Mouse (Mus musculus): ENCODE measurements around the gene Grn. TPM values are rescaled to one million over a fixed set of nuclear protein-coding genes. Genes with fewer than 3 reads are reported as not detected.

Gene Grn
- polyA plus RNA-seq, 1 experiment, result 79.1 TPM

DNA sequence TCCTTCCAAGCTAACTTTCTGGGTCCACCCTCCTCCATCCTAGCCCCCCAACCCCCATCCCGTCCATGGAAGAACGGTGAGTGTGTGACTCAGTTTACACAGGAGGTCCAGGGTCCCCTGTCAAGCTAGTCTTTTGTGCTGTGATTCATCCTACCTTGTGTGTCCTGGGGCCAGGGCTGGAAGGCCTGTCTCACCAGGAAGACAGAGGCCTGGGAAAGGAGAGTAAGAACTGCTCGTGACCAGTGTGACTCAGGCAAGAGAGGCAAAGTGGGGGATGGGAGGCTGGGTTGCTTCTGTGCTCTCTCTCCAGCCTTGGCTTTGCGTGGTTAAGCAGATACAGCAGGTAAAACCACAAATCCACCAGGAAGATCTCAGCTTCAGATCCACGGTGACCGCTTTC lies 5.4 kb upstream of the Grn start:
- H3K79me2 ChIP-seq (ENCODE audit: control insufficient read depth, insufficient read depth), result no peaks in the 10 kb centered on the region
- no peak overlapping the region for H3K4me3 ChIP-seq (ENCODE audit: insufficient read depth, poor library complexity, severe bottlenecking)
- H3K36me3 ChIP-seq (ENCODE audit: control insufficient read depth, insufficient read depth), result no peaks in the 10 kb centered on the region
- H3K27me3 ChIP-seq (ENCODE audit: control insufficient read depth, insufficient read depth, insufficient read length), result peaks cover 9% of the 10 kb centered on the region
- TF ChIP-seq FOSL1 (IDR thresholded peaks at IDR 0.05; ENCODE audit: insufficient read depth, low read length, poor library complexity, severe bottlenecking), result no peak
- no peak for TF ChIP-seq CTCF (IDR thresholded peaks at IDR 0.05; ENCODE audit: control insufficient read depth, insufficient read depth, insufficient read length)
- no peak overlapping the region for H3ac ChIP-seq (ENCODE audit: control insufficient read depth, insufficient read length, low read depth)
- no peaks in the 10 kb centered on the region for H3K79me3 ChIP-seq (ENCODE audit: low read depth)

- H3K79me3 ChIP-seq (ENCODE audit: low read depth), result no peaks in the 10 kb centered on the region
- H3K79me2 ChIP-seq (ENCODE audit: control insufficient read depth, insufficient read depth), result peaks cover under 1% of the 10 kb centered on the region
- TF ChIP-seq FOSL1 (IDR thresholded peaks at IDR 0.05; ENCODE audit: insufficient read depth, low read length, poor library complexity, severe bottlenecking), result no peak
- TF ChIP-seq CEBPB (IDR thresholded peaks at IDR 0.05; ENCODE audit: low read depth), result no peak
- no peak for TF ChIP-seq MAX (IDR thresholded peaks at IDR 0.05)
- no peak for TF ChIP-seq USF1 (IDR thresholded peaks at IDR 0.05; ENCODE audit: low read depth)
- TF ChIP-seq MYOG (IDR thresholded peaks at IDR 0.05; ENCODE audit: control insufficient read depth, extremely low read depth, insufficient read length), result no peak
- no peak for TF ChIP-seq MYOD1 (IDR thresholded peaks at IDR 0.05; ENCODE audit: control insufficient read depth, insufficient read length, low read depth)
- no peak for TF ChIP-seq CTCF (IDR thresholded peaks at IDR 0.05; ENCODE audit: control insufficient read depth, insufficient read depth, insufficient read length)
- H3ac ChIP-seq (ENCODE audit: control insufficient read depth, insufficient read length, low read depth), result no peak overlapping the region
- H3K27me3 ChIP-seq (ENCODE audit: control insufficient read depth, insufficient read depth, insufficient read length), result peaks cover 9% of the 10 kb centered on the region
- no peaks in the 10 kb centered on the region for H3K36me3 ChIP-seq (ENCODE audit: control insufficient read depth, insufficient read depth)
- H3K4me3 ChIP-seq (ENCODE audit: insufficient read depth, poor library complexity, severe bottlenecking), result no peak overlapping the region
These were observed 4.4 kb upstream of the Grn start for GRCm38 (mm10) chr11:102425555-102426316.

DNA sequence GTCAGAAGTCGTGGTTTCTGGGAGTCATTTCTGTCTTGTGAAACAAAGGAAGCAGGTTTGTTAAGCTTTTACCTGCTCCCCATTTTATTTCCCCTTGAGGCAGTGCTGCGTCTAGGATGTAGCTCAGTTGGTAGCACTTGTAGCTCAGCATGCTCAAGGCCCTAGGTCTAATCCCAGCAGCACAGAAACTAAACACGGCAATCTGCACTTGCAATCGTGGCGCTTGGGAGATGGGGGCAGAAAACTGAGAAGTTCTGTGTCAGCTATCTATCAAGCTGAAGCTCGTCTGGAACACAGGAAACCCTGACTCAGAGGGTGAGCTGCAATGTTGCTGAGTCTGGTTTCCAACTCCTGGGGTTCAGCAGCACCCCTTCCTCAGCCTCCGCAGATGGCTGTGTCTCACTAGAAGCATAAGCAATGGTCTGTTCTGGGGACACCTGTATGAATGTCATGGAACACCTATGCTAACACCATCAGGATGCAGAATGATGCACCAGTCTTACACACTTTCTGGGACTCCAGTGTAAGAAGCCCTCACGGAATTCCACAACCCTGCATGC lies 1.1 kb upstream of the Grn start:
- Histone ChIP-seq H3K4me3 (ENCODE audit: insufficient read depth, poor library complexity, severe bottlenecking) (no peak overlapping the region), H3K27me3 (ENCODE audit: control insufficient read depth, insufficient read depth, insufficient read length) (no peaks in the 10 kb centered on the region), H3K36me3 (ENCODE audit: control insufficient read depth, insufficient read depth) (peaks cover 3% of the 10 kb centered on the region), H3K79me2 (ENCODE audit: control insufficient read depth, insufficient read depth) (peaks cover 8% of the 10 kb centered on the region), H3K79me3 (ENCODE audit: low read depth) (no peaks in the 10 kb centered on the region), H3ac (ENCODE audit: control insufficient read depth, insufficient read length, low read depth) (no peak overlapping the region)
- no peak for TF ChIP-seq CEBPB (IDR thresholded peaks at IDR 0.05; ENCODE audit: low read depth)
- no peak for TF ChIP-seq MAX (IDR thresholded peaks at IDR 0.05)
- TF ChIP-seq USF1 (IDR thresholded peaks at IDR 0.05; ENCODE audit: low read depth), result no peak
- TF ChIP-seq MYOD1 (IDR thresholded peaks at IDR 0.05; ENCODE audit: control insufficient read depth, insufficient read length, low read depth), result no peak
- no peak for TF ChIP-seq CTCF (IDR thresholded peaks at IDR 0.05; ENCODE audit: control insufficient read depth, insufficient read depth, insufficient read length)
- TF ChIP-seq FOSL1 (IDR thresholded peaks at IDR 0.05; ENCODE audit: insufficient read depth, low read length, poor library complexity, severe bottlenecking), result no peak
- TF ChIP-seq MYOG (IDR thresholded peaks at IDR 0.05; ENCODE audit: control insufficient read depth, extremely low read depth, insufficient read length), result no peak

GRCm38 (mm10) chr11:102429551-102429950 lies 564 bp upstream of the Grn start:
- H3K79me2 ChIP-seq (ENCODE audit: control insufficient read depth, insufficient read depth), result peaks cover 8% of the 10 kb centered on the region
- H3K27me3 ChIP-seq (ENCODE audit: control insufficient read depth, insufficient read depth, insufficient read length), result no peaks in the 10 kb centered on the region
- peak overlapping the region; percentile 15 for H3K4me3 ChIP-seq (ENCODE audit: insufficient read depth, poor library complexity, severe bottlenecking)
- peaks cover 7% of the 10 kb centered on the region for H3K36me3 ChIP-seq (ENCODE audit: control insufficient read depth, insufficient read depth)
- no peak overlapping the region for H3ac ChIP-seq (ENCODE audit: control insufficient read depth, insufficient read length, low read depth)
- TF ChIP-seq MYOD1 (IDR thresholded peaks at IDR 0.05; ENCODE audit: control insufficient read depth, insufficient read length, low read depth) (no peak), USF1 (IDR thresholded peaks at IDR 0.05; ENCODE audit: low read depth) (no peak), CTCF (IDR thresholded peaks at IDR 0.05; ENCODE audit: control insufficient read depth, insufficient read depth, insufficient read length) (no peak), FOSL1 (IDR thresholded peaks at IDR 0.05; ENCODE audit: insufficient read depth, low read length, poor library complexity, severe bottlenecking) (no peak), MYOG (IDR thresholded peaks at IDR 0.05; ENCODE audit: control insufficient read depth, extremely low read depth, insufficient read length) (no peak), MAX (IDR thresholded peaks at IDR 0.05) (no peak), CEBPB (IDR thresholded peaks at IDR 0.05; ENCODE audit: low read depth) (no peak)
- H3K79me3 ChIP-seq (ENCODE audit: low read depth), result no peaks in the 10 kb centered on the region

DNA sequence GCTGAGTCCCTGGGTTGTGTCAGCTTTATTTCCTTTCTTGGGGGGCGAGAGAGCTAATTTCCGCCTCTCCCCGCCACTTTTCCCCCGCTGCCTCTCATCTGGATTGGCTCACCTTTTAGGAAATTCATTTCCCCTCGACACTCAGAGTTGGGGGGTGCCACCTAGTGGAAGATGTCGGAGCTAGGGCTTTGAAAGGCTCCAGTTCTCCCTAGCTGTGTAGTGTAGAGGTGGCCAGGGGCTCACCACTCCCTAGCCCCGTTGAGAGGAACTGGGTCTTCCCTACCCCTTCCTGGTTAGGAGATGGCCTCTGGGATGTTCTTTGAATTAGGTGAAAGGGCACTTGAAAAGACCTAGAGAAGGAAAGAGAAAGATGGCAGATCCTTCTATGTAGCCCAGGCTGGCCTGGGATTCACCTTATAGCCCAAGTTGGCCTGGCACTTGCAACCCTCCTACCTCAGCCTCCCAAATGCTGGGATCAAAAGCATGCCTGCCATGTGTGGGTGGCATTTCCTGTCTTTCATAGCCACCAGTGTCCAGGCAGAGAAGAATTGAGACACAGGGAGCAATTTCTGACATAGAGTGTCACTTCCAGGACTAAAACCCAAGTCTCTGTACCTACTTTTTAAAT lies 1.0 kb downstream of the Grn start:
- H3K79me3 ChIP-seq (ENCODE audit: low read depth), result no peaks in the 10 kb centered on the region
- peak overlapping the region; percentile 72 for H3K4me3 ChIP-seq (ENCODE audit: insufficient read depth, poor library complexity, severe bottlenecking)
- peaks cover 8% of the 10 kb centered on the region for H3K79me2 ChIP-seq (ENCODE audit: control insufficient read depth, insufficient read depth)
- TF ChIP-seq CEBPB (IDR thresholded peaks at IDR 0.05; ENCODE audit: low read depth) (no peak), CTCF (IDR thresholded peaks at IDR 0.05; ENCODE audit: control insufficient read depth, insufficient read depth, insufficient read length) (peak; percentile 48)
- peak overlapping the region; percentile 83 for H3ac ChIP-seq (ENCODE audit: control insufficient read depth, insufficient read length, low read depth)
- peaks cover 20% of the 10 kb centered on the region for H3K36me3 ChIP-seq (ENCODE audit: control insufficient read depth, insufficient read depth)
- no peaks in the 10 kb centered on the region for H3K27me3 ChIP-seq (ENCODE audit: control insufficient read depth, insufficient read depth, insufficient read length)

All from C2C12 (cell line).